Mouse (Mus musculus): Measurements from ENCODE around the gene Dleu7.

The Dleu7 gene

GRCm38 (mm10) chr14:62282974-62283373 lies 9.9 kb downstream of the Dleu7 start:
- DNase-seq (ENCODE audit: low spot score) = no peak

- no peak for DNase-seq (ENCODE audit: low spot score)
Measured at GRCm38 (mm10) chr14:62273604-62274003, 19.2 kb downstream of the Dleu7 start.

- DNase-seq (ENCODE audit: low spot score) = no peak
Measured at GRCm38 (mm10) chr14:62270698-62271396, 22.0 kb downstream of the Dleu7 start.

GRCm38 (mm10) chr14:62258978-62259536 lies 33.8 kb downstream of the Dleu7 start:
- no peak for DNase-seq (ENCODE audit: low spot score)

GRCm38 (mm10) chr14:62258125-62258524 lies 34.7 kb downstream of the Dleu7 start:
- no peak for DNase-seq (ENCODE audit: low spot score)

GRCm38 (mm10) chr14:62256066-62256465 lies 36.8 kb downstream of the Dleu7 start:
- no peak for DNase-seq (ENCODE audit: low spot score)

- no peak for DNase-seq (ENCODE audit: low spot score)
Measured at GRCm38 (mm10) chr14:62254371-62254770, 38.5 kb downstream of the Dleu7 start.

- peak; percentile 48 for DNase-seq (ENCODE audit: low spot score)
Measured at GRCm38 (mm10) chr14:62251999-62252398, 40.8 kb downstream of the Dleu7 start.

- no peak for DNase-seq (ENCODE audit: low spot score)
Measured at GRCm38 (mm10) chr14:62250046-62250445, 42.8 kb downstream of the Dleu7 start.

GRCm38 (mm10) chr14:62249251-62249650 lies 43.6 kb downstream of the Dleu7 start:
- no peak for DNase-seq (ENCODE audit: low spot score)

- no peak for DNase-seq (ENCODE audit: low spot score)
Measured at GRCm38 (mm10) chr14:62248796-62249195, 44.1 kb downstream of the Dleu7 start.

GRCm38 (mm10) chr14:62248345-62248744 lies 44.5 kb downstream of the Dleu7 start:
- DNase-seq (ENCODE audit: low spot score) = no peak

- DNase-seq (ENCODE audit: low spot score) = no peak
Measured at GRCm38 (mm10) chr14:62245557-62245956, 47.3 kb downstream of the Dleu7 start.

GRCm38 (mm10) chr14:62243530-62243929 lies 49.3 kb downstream of the Dleu7 start:
- no peak for DNase-seq (ENCODE audit: low spot score)

GRCm38 (mm10) chr14:62235969-62236368 lies 56.9 kb downstream of the Dleu7 start:
- no peak for DNase-seq (ENCODE audit: low spot score)

GRCm38 (mm10) chr14:62235214-62235613 lies 57.6 kb downstream of the Dleu7 start:
- no peak for DNase-seq (ENCODE audit: low spot score)

- no peak for DNase-seq (ENCODE audit: low spot score)
Measured at GRCm38 (mm10) chr14:62230968-62231367, 61.9 kb downstream of the Dleu7 start.

GRCm38 (mm10) chr14:62227101-62227500 lies 65.7 kb downstream of the Dleu7 start:
- DNase-seq (ENCODE audit: low spot score) = no peak

GRCm38 (mm10) chr14:62226576-62227047 lies 66.2 kb downstream of the Dleu7 start:
- DNase-seq (ENCODE audit: low spot score) = peak; percentile 47

Measured in testis, postnatal 10 days (tissue).